Mouse (Mus musculus) heart, postnatal 36 days (tissue): ENCODE measurements at regions not wholly inside any gene's neighbourhood (a gene's known extent, or its start where the extent isn't known, plus 50 kb on each side); places are given as distances from the start of the nearest gene placed in this dataset.

Experiments
- DNase-seq, 2 experiments: peaks; one replicate each; pipeline ENCODE4 v3.0.0; 2021 to 2022
- intact Hi-C: fragments of 180-260 bp; cut with DNase I; formaldehyde crosslinking; loops from one replicate; pipeline ENCODE4 v1.15.1; 2025
- microRNA-seq, 2 experiments: library from miRNA; unstranded; fragments of <30 nt; microRNA quantifications; one replicate each; pipeline ENCODE4 v1.2.0; 2021; ENCODE audit warnings: borderline number of aligned reads in 2 of 2

DNA sequence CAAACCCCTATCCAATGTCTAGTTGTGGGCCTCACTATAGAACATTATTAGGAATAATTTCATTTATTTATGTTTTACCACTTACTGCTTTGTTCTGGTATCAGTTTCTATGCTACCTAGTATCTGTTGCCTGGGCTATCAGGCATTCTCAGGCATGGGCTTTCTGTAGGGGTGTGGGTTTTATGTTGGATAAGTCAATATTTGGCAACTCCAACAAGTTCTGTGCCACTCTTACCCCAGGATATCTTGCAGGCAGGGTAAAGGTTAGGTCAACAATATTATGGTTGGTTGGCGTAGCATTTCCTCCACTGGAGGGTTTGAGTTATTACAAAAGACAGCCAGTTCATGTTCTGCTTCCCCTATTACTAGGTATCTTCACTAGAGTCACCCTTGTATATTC is 65.8 kb downstream of the Smim10l1 start:
- no peak for DNase-seq
- intact Hi-C loops, result no loop called here

DNA sequence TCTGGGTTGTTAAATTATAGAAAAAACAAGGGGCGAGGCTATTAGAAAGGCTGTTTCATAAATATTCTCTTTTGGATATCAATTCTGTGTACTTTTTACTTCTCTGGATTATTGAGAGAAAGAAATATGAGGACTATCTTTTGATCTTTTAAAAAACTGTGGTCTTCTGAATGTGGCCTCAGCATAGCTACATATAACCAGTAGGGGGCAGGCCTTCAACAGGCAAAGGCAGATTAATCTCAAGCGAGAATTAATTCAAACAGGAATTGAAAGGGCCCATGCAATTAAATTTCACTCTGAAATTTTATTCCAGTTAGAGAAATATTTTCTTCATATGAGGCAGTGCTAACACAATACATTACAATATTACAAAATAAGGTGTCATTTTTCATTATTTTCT is 66.6 kb downstream of the Smim10l1 start:
- DNase-seq, result no peak
- intact Hi-C loops, result no loop called here

DNA sequence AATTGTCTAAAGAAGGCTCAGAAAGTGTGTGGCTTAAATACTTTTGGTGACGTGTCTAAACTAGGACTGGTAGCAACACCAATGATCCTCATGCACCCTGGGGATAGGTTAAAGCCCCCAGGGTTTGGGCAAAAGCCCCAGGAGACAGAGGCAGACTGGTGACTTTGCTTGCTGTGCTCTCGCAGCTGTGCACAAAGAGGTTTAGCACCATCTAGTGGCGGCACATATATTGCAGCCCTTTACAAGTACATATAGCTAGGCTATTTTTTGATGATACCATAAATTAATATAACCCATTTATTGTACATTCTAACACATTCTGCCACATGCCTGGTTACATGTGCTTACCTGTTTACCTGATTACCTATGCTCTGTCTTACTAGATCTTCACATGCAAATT is 85.8 kb upstream of the 5530400C23Rik start:
- intact Hi-C loops, result loop anchor here (5.0 kb wide), 2 partner anchors 554 to 1694 kb away; partner anchors contain the start of gene A630073D07Rik
- peak; percentile 40 to 58 for DNase-seq

Small RNAs in the stretch of these regions (microRNA-seq; reads per million reads assigned to microRNA genes)
- gene Gm23403, result 0 reads per million in 2 experiments
- 0 reads per million in 2 experiments for gene Gm25019
